11 mouse cellular contexts compared by ENCODE assay signal in the genomic region with DNA sequence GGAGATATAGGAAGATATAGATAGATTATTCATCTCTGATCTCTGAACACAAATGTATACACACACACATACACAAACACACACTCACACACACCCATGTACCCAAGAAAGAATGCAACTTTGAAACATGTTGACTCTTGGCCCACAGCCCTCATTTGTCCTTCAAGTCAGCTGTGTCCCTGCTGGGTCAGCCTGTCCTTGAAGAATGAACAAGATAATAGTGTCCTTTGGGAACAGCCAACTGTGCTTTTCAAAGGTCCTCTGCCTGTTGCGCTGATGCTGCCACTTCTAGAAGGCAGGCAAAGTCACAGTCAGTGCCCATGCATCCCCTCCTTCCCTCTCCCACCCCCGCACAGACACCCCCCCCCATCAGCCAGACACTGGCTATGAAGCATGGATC.
"Had no signal": no experiment of that assay in that cellular context is flagged by ENCODE, and none has a peak within 500 bp of the region (broad histone marks: within the 10 kb centered on the region; RNA-seq: fewer than 3 reads in every experiment).

No protein-coding gene starts in this region.

- H3K4me2 ChIP-seq: kidney, embryonic 15.5 days; limb, embryonic 13.5 days; midbrain, embryonic 12.5 days; neural tube, embryonic 13.5 days had no signal

- DNase-seq: kidney, postnatal 14 days; left cerebral cortex, postnatal 4 days; lung, adult 18-20 months; thymus, postnatal 4 days had no signal

- H3K9me3 ChIP-seq: kidney, embryonic 15.5 days; limb, embryonic 13.5 days; midbrain, embryonic 12.5 days; neural tube, embryonic 13.5 days had no signal

- H3K9ac ChIP-seq: kidney, embryonic 15.5 days; limb, embryonic 13.5 days; liver, embryonic 14.5 days; midbrain, embryonic 12.5 days; neural tube, embryonic 13.5 days had no signal

- H3K36me3 ChIP-seq: kidney, embryonic 15.5 days; midbrain, embryonic 12.5 days; neural tube, embryonic 13.5 days had no signal

- ATAC-seq: midbrain, embryonic 16.5 days had no signal

- H3K4me3 ChIP-seq: kidney, embryonic 15.5 days; limb, embryonic 13.5 days; midbrain, embryonic 12.5 days; neural tube, embryonic 13.5 days had no signal

- H3K4me1 ChIP-seq: limb, embryonic 13.5 days; midbrain, embryonic 12.5 days; neural tube, embryonic 13.5 days had no signal

- H3K27ac ChIP-seq: kidney, embryonic 15.5 days; limb, embryonic 13.5 days; liver, embryonic 14.5 days; midbrain, embryonic 12.5 days; neural tube, embryonic 13.5 days; stomach, postnatal 0 days had no signal
